Mouse (Mus musculus): ENCODE data around the gene Snx4. TPM values are rescaled to one million over a fixed set of nuclear protein-coding genes. Genes with fewer than 3 reads are reported as not detected.
"Not testable (repeated sequence)": the region's sequence is repeated elsewhere in the genome, so short reads cannot be mapped to it uniquely, and the experiment has no call there.

The Snx4 gene
- 68.5 and 79.7 TPM in 2 replicates for polyA plus RNA-seq (2014; fragmentation: Nextera tagmentation; extraction: Ambion mirVana)

DNA sequence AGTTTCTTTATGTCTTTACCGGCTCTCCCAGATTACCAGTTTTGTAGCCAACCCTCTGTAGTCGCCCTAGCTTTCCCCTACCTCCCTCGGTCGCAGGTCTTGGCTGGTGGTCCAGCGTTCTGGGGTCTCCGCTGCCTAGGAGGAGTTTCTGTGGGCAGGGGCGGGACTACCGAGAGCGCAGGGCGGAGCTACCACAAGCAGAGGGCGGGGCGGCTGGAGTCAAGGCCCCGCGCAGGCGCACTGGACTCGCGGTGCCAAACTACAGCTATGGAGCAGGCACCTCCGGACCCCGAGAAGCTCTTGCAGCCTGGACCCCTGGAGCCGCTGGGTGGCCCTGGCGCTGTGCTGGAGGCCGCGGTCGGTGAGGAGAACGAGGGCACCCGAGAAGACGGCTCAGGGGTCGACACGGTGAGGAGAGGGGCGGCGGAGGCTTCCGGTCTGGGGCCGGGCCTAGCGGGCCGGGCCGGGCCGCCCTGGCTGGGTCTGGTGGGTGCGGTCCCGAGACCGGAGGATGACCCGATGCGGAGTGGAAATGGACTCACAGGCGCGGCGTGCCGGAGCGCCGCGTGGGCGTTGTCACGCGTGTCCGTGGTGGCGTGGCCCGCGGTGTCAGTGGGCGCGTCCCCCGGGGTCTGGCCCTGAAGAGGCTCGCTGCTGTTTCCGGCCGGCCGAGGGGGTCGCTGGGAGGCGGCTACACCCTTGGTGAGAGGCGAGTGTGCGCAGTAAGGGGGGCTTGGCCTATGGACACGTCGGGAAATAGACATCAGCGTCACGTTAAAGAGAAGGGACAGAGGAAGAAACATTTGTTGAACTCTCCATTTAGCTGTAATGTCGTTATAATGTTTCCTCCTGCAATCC, at the start of gene Snx4:
Snx4 (plus strand) TSS at position 249 of the 858 bp plus-strand sequence.
- Histone ChIP-seq H3K4me2 (replicated peaks; ENCODE audit: low read depth, low read length) (peak within 1 kb of the TSS; percentile 49), H3K9ac (ENCODE audit: low read depth, low read length) (peak within 1 kb of the TSS; percentile 93), H3K27ac (ENCODE audit: low read depth, low read length) (peak within 1 kb of the TSS; percentile 81), H3K9me3 (ENCODE audit: control insufficient read depth, low read length) (no peaks in the 10 kb centered on the region), H3K36me3 (ENCODE audit: control insufficient read depth, insufficient read depth, low read length) (no peaks in the 10 kb centered on the region), H3K4me3 (ENCODE audit: low read length) (peak within 1 kb of the TSS; percentile 90), H3K4me1 (ENCODE audit: control insufficient read depth, insufficient read depth, low read length) (0 out of 2 replicates have a peak, but pooled peaks cover 4% of the 10 kb centered on the region), H3K27me3 (ENCODE audit: control insufficient read depth, insufficient read depth, low read length) (no peaks in the 10 kb centered on the region)
- ATAC-seq (ENCODE audit: low FRiP score, low TSS enrichment), result peak; percentile 96
- under 1% methylated on average over 72 of the region's 72 CpGs for WGBS

- no peak overlapping the region for H3K4me3 ChIP-seq (ENCODE audit: low read length)
- no peaks in the 10 kb centered on the region; the same call in 1 of the 2 replicates for H3K9me3 ChIP-seq (ENCODE audit: control insufficient read depth, low read length)
- ATAC-seq (ENCODE audit: low FRiP score, low TSS enrichment), result no peak
- H3K4me1 ChIP-seq (ENCODE audit: control insufficient read depth, insufficient read depth, low read length), result no peaks in the 10 kb centered on the region
- no peak overlapping the region for H3K27ac ChIP-seq (ENCODE audit: low read depth, low read length)
- H3K27me3 ChIP-seq (ENCODE audit: control insufficient read depth, insufficient read depth, low read length), result no peaks in the 10 kb centered on the region
- H3K36me3 ChIP-seq (ENCODE audit: control insufficient read depth, insufficient read depth, low read length), result peaks cover 54% of the 10 kb centered on the region; the same call in 1 of the 2 replicates
- no peak overlapping the region for H3K4me2 ChIP-seq (replicated peaks; ENCODE audit: low read depth, low read length)
- no peak overlapping the region for H3K9ac ChIP-seq (ENCODE audit: low read depth, low read length)
- 85% methylated on average over 2 of the region's 2 CpGs for WGBS
These were observed 40.4 kb upstream of the Snx4 start for GRCm38 (mm10) chr16:33210812-33211211.

GRCm38 (mm10) chr16:33216313-33217003, 34.8 kb upstream of the Snx4 start:
- H3K27ac ChIP-seq (ENCODE audit: low read depth, low read length), result no peak overlapping the region
- no peak for ATAC-seq (ENCODE audit: low FRiP score, low TSS enrichment)

DNA sequence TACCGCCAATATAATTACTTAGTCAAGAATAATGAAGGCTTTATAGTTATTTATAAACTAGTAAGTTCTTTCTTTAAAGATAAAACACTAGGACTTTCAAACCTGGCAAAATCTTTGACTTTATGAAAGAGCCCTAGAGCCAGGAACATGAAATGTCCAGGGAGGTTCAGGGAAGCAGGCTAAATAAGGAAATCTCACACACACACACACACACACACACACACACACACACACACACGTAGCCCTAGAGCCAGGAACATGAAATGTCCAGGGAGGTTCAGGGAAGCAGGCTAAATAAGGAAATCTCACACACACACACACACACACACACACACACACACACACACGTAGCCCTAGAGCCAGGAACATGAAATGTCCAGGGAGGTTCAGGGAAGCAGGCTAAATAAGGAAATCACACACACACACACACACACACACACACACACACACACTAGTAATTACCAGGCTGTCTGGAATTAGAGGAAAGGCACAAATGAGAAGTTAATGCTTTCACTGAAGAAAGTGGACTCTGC, 33.6 kb upstream of the Snx4 start:
- H3K4me1 ChIP-seq (ENCODE audit: control insufficient read depth, insufficient read depth, low read length); H3K9ac ChIP-seq (ENCODE audit: low read depth, low read length); H3K9me3 ChIP-seq (ENCODE audit: control insufficient read depth, low read length); H3K4me3 ChIP-seq (ENCODE audit: low read length); ATAC-seq (ENCODE audit: low FRiP score, low TSS enrichment); H3K27me3 ChIP-seq (ENCODE audit: control insufficient read depth, insufficient read depth, low read length); H3K27ac ChIP-seq (ENCODE audit: low read depth, low read length); H3K4me2 ChIP-seq (replicated peaks; ENCODE audit: low read depth, low read length): not testable (repeated sequence)
- H3K36me3 ChIP-seq (ENCODE audit: control insufficient read depth, insufficient read depth, low read length), result peaks cover 19% of the 10 kb centered on the region; the same call in 1 of the 2 replicates
- 61% methylated on average over 3 of the region's 3 CpGs for whole genome bisulfite sequencing

More at GRCm38 (mm10) chr16:33216313-33217003, 34.8 kb upstream of the Snx4 start:
- H3K9me3 ChIP-seq (ENCODE audit: control insufficient read depth, low read length), result no peaks in the 10 kb centered on the region
- no peaks in the 10 kb centered on the region for H3K27me3 ChIP-seq (ENCODE audit: control insufficient read depth, insufficient read depth, low read length)
- no peak overlapping the region for H3K4me2 ChIP-seq (replicated peaks; ENCODE audit: low read depth, low read length)
- H3K9ac ChIP-seq (ENCODE audit: low read depth, low read length), result no peak overlapping the region
- WGBS, result 74% methylated on average over 9 of the region's 9 CpGs
- H3K4me1 ChIP-seq (ENCODE audit: control insufficient read depth, insufficient read depth, low read length), result no peaks in the 10 kb centered on the region
- peaks cover 20% of the 10 kb centered on the region; the same call in 1 of the 2 replicates for H3K36me3 ChIP-seq (ENCODE audit: control insufficient read depth, insufficient read depth, low read length)
- no peak overlapping the region for H3K4me3 ChIP-seq (ENCODE audit: low read length)

DNA sequence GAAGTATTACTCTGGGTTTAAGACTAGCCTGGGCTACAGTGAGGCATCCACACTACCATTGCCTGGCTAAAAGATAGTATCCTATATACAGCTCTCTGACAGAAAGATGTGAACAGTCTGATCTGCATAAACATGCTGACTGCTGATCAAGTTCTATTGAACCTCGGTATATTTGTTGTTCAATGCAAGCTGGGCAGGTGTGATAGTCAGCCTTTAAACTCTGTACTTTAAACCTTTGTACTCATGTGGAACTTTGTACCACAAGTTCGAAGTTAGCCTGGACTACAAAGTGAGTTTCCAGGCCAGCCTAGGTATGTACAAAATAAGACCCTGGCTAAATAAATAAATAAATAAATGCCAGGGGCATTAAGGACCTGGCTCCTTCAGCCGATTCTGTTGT, 28.8 kb upstream of the Snx4 start:
- ATAC-seq (ENCODE audit: low FRiP score, low TSS enrichment), result no peak
- Histone ChIP-seq H3K27me3 (ENCODE audit: control insufficient read depth, insufficient read depth, low read length) (no peaks in the 10 kb centered on the region), H3K4me3 (ENCODE audit: low read length) (no peak overlapping the region), H3K9ac (ENCODE audit: low read depth, low read length) (no peak overlapping the region), H3K9me3 (ENCODE audit: control insufficient read depth, low read length) (no peaks in the 10 kb centered on the region), H3K4me1 (ENCODE audit: control insufficient read depth, insufficient read depth, low read length) (no peaks in the 10 kb centered on the region), H3K4me2 (replicated peaks; ENCODE audit: low read depth, low read length) (no peak overlapping the region), H3K36me3 (ENCODE audit: control insufficient read depth, insufficient read depth, low read length) (peaks cover 30% of the 10 kb centered on the region), H3K27ac (ENCODE audit: low read depth, low read length) (no peak overlapping the region)
- WGBS, result 96% methylated on average over 3 of the region's 3 CpGs

DNA sequence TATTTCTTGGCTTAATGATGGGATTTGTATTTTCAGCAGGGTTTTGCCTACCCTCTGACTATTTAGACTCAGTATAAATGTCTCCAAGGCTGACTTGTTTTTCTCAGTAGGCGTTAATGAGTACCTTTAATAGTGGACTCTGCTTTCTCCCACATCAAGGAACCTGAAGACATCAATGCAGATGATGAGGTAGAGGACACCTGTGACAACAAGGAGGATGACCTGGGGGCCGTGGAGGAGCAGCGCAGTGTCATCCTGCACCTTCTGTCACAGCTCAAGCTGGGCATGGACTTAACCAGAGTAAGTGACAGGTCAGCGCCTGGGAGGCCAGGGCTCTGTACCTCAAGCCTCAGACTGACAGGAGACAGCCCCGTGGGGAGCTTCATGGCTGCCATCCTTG, 26.9 kb upstream of the Snx4 start:
- Histone ChIP-seq H3K4me3 (ENCODE audit: low read length) (no peak overlapping the region), H3K9ac (ENCODE audit: low read depth, low read length) (no peak overlapping the region), H3K27me3 (ENCODE audit: control insufficient read depth, insufficient read depth, low read length) (no peaks in the 10 kb centered on the region), H3K27ac (ENCODE audit: low read depth, low read length) (no peak overlapping the region), H3K36me3 (ENCODE audit: control insufficient read depth, insufficient read depth, low read length) (peaks cover 40% of the 10 kb centered on the region), H3K4me1 (ENCODE audit: control insufficient read depth, insufficient read depth, low read length) (no peaks in the 10 kb centered on the region), H3K4me2 (replicated peaks; ENCODE audit: low read depth, low read length) (no peak overlapping the region), H3K9me3 (ENCODE audit: control insufficient read depth, low read length) (no peaks in the 10 kb centered on the region)
- WGBS, result 79% methylated on average over 5 of the region's 5 CpGs
- no peak for ATAC-seq (ENCODE audit: low FRiP score, low TSS enrichment)

DNA sequence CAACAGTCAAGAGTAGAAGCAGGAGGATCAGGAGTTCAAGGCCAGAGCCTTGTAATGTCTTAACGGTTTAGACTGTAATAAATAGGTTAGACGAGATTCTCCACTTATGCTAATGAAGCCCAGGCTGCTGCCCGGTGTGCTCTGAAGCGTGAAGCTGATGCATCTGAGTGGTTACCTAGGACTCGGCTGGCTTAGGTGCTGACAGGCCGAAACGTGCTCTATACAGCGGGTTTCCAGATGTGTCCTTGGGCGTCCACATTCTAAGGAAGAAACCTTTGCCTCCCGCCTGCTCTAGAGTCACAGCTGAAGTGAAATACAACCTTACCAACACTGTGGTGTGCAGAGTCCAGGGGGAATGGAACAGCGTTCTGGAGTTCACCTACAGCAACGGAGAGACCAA, 17.1 kb upstream of the Snx4 start:
- Histone ChIP-seq H3K9ac (ENCODE audit: low read depth, low read length) (no peak overlapping the region), H3K4me3 (ENCODE audit: low read length) (no peak overlapping the region), H3K4me1 (ENCODE audit: control insufficient read depth, insufficient read depth, low read length) (peaks cover 4% of the 10 kb centered on the region; the same call in 1 of the 2 replicates), H3K9me3 (ENCODE audit: control insufficient read depth, low read length) (no peaks in the 10 kb centered on the region), H3K4me2 (replicated peaks; ENCODE audit: low read depth, low read length) (no peak overlapping the region), H3K27ac (ENCODE audit: low read depth, low read length) (no peak overlapping the region), H3K27me3 (ENCODE audit: control insufficient read depth, insufficient read depth, low read length) (no peaks in the 10 kb centered on the region), H3K36me3 (ENCODE audit: control insufficient read depth, insufficient read depth, low read length) (peaks cover 47% of the 10 kb centered on the region)
- 52% methylated on average over 12 of the region's 12 CpGs for WGBS
- ATAC-seq (ENCODE audit: low FRiP score, low TSS enrichment), result peak; percentile 66; the same call in 1 of the 2 replicates

- H3K9ac ChIP-seq (ENCODE audit: low read depth, low read length), result no peak overlapping the region
- H3K36me3 ChIP-seq (ENCODE audit: control insufficient read depth, insufficient read depth, low read length), result peaks cover 48% of the 10 kb centered on the region
- no peak overlapping the region for H3K27ac ChIP-seq (ENCODE audit: low read depth, low read length)
- WGBS, result 79% methylated on average over 6 of the region's 6 CpGs
- H3K27me3 ChIP-seq (ENCODE audit: control insufficient read depth, insufficient read depth, low read length), result no peaks in the 10 kb centered on the region
- H3K4me1 ChIP-seq (ENCODE audit: control insufficient read depth, insufficient read depth, low read length), result peaks cover 4% of the 10 kb centered on the region; the same call in 1 of the 2 replicates
- no peak overlapping the region for H3K4me3 ChIP-seq (ENCODE audit: low read length)
- no peaks in the 10 kb centered on the region for H3K9me3 ChIP-seq (ENCODE audit: control insufficient read depth, low read length)
- no peak for ATAC-seq (ENCODE audit: low FRiP score, low TSS enrichment)
- H3K4me2 ChIP-seq (replicated peaks; ENCODE audit: low read depth, low read length), result no peak overlapping the region
These were observed 15.1 kb upstream of the Snx4 start for GRCm38 (mm10) chr16:33236151-33236550.
